Mouse (Mus musculus): ENCODE measurements around the gene Ushbp1. TPM values are rescaled to one million over a fixed set of nuclear protein-coding genes. Genes with fewer than 3 reads are reported as not detected.
"Not testable (repeated sequence)": the region's sequence is repeated elsewhere in the genome, so short reads cannot be mapped to it uniquely, and the experiment has no call there.

Gene Ushbp1
- polyA plus RNA-seq, 1 experiment from 2014 or later: 8.6 TPM

DNA sequence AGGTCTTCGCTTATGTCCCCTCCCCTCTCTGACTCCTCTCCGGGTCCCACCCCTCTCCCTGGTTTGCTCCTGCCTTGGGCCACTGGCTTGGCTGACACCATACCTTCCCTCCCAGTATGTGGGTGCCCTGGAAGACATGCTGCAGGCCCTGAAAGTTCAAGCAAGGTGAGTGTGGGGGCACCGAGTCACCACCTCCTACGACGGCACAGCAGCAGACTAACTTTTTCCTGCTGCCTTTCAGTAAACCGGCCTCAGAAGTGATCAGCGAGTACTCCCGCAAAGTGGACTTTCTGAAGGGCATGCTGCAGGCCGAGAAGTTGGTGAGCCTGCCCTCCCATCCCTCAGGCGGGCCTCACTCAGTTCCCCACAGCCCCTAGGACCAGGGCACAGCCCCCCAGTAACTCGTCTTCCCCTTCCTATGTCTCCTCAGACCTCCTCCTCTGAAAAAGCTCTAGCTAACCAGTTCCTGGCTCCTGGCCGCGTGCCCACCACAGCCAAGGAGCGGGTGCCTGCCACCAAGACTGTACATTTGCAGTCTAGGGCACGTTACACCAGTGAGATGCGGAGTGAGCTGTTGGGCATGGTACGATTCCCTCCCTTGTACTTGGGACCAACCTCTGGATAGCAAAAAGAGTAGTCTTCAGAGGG, 27.9 kb downstream of the Ushbp1 start:
- H3K9me3 ChIP-seq: no peaks in the 10 kb centered on the region
- H3K9ac ChIP-seq: peak overlapping the region; percentile 74
- peak; percentile 76 for ATAC-seq (ENCODE audit: insufficient number of reproducible peaks, insufficient read depth, low FRiP score, low TSS enrichment)
- peaks cover 11% of the 10 kb centered on the region for H3K4me1 ChIP-seq
- H3K27ac ChIP-seq: peak overlapping the region; percentile 89
- WGBS: 45% methylated on average over 17 of the region's 17 CpGs
- peak overlapping the region; percentile 79 for H3K4me2 ChIP-seq (replicated peaks)
- H3K36me3 ChIP-seq: peaks cover 9% of the 10 kb centered on the region
- H3K27me3 ChIP-seq: no peaks in the 10 kb centered on the region
- peak overlapping the region; percentile 60 for H3K4me3 ChIP-seq

DNA sequence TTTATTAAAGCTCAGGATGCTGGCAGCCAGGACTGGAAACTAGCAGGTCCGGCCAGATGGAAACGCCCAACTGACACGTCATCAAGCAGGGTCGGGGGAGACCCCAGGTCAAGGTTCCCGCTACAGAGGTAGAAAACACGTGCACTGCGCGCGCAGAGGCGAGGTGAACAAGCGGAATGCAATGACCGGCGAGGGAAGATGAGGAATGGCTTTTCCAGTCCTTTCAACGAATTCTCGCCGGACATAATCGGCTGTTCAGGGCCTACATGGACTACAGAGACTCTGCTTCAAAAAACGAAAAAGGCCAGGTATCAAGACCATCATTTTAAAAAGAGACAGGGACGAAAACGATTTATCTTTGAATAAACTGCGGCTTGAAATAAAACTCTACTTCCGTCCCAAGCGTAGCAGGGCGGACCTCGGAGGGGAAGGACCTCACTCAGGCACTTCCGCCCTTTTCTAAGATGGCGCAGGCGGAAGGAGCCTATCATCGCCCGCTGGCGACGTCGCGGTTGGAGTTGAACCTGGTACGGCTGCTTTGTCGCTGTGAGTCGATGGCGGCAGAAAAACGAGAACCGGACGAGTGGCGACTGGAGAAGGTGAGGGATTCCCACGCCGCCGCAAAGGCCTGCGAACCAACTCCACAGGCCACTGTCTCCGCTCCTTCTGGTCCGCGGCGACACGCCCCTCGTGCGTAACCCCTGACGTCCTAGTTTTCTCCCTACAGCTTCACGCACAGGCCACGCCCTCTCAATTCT, 28.7 kb downstream of the Ushbp1 start, which contains the start of gene Use1:
Gene Use1, plus strand, starts transcription at position 78 of the 758 bp plus-strand sequence.
- H3K27ac ChIP-seq: peak within 1 kb of the TSS; percentile 89
- WGBS: under 1% methylated on average over 56 of the region's 56 CpGs
- no peaks in the 10 kb centered on the region for H3K27me3 ChIP-seq
- H3K4me3 ChIP-seq: peak within 1 kb of the TSS; percentile 60
- H3K36me3 ChIP-seq: peaks cover 9% of the 10 kb centered on the region
- no peaks in the 10 kb centered on the region for H3K9me3 ChIP-seq
- peak within 1 kb of the TSS; percentile 79 for H3K4me2 ChIP-seq (replicated peaks)
- peak; percentile 76 for ATAC-seq (ENCODE audit: insufficient number of reproducible peaks, insufficient read depth, low FRiP score, low TSS enrichment)
- peak within 1 kb of the TSS; percentile 74 for H3K9ac ChIP-seq
- peaks cover 11% of the 10 kb centered on the region for H3K4me1 ChIP-seq

DNA sequence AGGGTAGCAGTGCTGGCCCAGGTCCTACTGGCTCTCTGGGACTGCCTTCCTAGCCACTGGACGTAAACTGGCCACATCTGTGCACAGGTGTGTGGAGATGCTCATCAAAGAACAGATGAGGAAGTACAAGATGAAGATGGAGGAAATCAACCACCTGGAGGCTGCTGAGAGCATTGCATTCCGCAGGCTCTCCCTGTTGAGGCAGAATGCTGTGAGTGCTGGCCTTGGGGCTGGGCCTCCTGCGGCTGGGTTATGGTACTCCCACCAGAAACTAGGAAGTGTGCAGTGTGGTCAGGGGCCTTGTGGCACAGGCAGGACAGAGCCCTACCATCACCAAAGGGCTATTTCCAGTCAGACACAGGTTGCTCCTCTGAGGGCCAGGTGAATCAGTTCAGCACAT, 37.6 kb downstream of the Ushbp1 start:
- H3K9ac ChIP-seq: no peak overlapping the region
- H3K4me2 ChIP-seq (replicated peaks): no peak overlapping the region
- WGBS: 89% methylated on average over 3 of the region's 3 CpGs
- no peaks in the 10 kb centered on the region for H3K27me3 ChIP-seq
- ATAC-seq (ENCODE audit: insufficient number of reproducible peaks, insufficient read depth, low FRiP score, low TSS enrichment): no peak
- no peak overlapping the region for H3K27ac ChIP-seq
- H3K9me3 ChIP-seq: no peaks in the 10 kb centered on the region
- H3K4me1 ChIP-seq: no peaks in the 10 kb centered on the region
- no peak overlapping the region for H3K4me3 ChIP-seq
- H3K36me3 ChIP-seq: peaks cover 74% of the 10 kb centered on the region

DNA sequence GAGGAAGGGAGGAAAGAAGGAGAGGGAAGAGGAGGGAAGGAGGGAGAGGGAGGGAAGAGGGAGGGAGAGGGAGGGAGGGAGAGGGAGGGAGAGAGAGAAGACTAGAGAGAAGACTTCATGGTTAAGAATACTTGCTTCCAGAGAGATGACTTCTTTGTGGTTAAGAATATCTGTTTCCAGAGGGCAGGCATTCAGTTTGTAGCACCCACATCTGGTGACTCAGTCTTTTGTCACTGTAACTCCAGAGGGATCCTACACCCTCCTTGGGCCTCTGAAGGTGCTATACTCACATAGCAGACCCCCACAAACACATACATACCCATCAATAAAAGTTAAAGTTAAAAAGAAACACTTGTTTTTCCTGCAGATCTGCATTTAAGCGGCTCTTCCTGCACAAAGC, 44.1 kb downstream of the Ushbp1 start:
- Histone ChIP-seq H3K4me1 (no peaks in the 10 kb centered on the region), H3K9ac (no peak overlapping the region), H3K9me3 (no peaks in the 10 kb centered on the region), H3K36me3 (peaks cover 97% of the 10 kb centered on the region), H3K27me3 (no peaks in the 10 kb centered on the region), H3K27ac (no peak overlapping the region), H3K4me3 (no peak overlapping the region), H3K4me2 (replicated peaks) (no peak overlapping the region)
- WGBS: 93% methylated on average over 1 of the region's 1 CpGs
- ATAC-seq (ENCODE audit: insufficient number of reproducible peaks, insufficient read depth, low FRiP score, low TSS enrichment): no peak

DNA sequence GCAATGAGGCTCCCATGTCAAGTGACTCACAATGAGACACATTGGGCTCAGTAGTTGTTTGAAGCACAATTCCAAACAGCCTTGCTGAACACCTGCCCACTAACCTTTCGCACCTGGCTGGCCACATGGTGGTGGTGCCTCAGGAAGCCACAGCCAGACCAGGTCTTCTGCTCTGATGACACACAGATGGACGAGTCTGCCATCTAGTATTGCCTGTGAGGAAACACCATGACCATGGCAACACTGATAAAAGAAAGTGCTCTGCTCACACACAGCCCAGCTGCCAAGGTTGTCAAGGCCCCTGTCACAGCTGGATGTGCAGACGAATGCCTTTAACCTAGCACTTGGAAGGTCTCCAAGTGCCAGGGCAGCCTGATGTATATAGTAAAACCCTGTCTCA, 44.5 kb downstream of the Ushbp1 start:
- no peaks in the 10 kb centered on the region for H3K9me3 ChIP-seq
- no peak overlapping the region for H3K4me3 ChIP-seq
- WGBS: 77% methylated on average over 3 of the region's 3 CpGs
- ATAC-seq (ENCODE audit: insufficient number of reproducible peaks, insufficient read depth, low FRiP score, low TSS enrichment): no peak
- H3K4me2 ChIP-seq (replicated peaks): no peak overlapping the region
- H3K27me3 ChIP-seq: no peaks in the 10 kb centered on the region
- H3K36me3 ChIP-seq: peaks cover 97% of the 10 kb centered on the region
- no peak overlapping the region for H3K27ac ChIP-seq
- H3K4me1 ChIP-seq: no peaks in the 10 kb centered on the region
- no peak overlapping the region for H3K9ac ChIP-seq

DNA sequence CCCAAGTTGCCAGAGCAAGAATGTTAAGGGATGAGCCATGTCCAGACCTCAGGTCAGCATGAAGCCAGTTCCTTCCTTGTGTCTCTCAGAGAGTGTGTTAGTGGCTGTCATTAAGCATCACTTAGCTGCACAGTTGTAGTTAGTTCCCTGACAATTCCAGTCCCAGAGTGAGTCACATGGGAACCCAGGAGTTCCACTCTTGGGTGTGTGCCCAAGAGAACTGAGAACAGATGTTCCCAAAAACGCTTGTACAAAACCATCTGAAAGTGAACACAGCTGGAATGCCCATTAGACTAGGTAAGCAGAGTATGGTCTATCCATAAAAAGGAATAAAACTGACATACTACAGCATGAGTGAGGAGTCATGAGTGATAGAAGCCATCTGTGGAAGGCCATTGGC, 49.0 kb downstream of the Ushbp1 start:
- Histone ChIP-seq H3K4me2 (replicated peaks) (no peak overlapping the region), H3K36me3 (peaks cover 87% of the 10 kb centered on the region), H3K9me3 (no peaks in the 10 kb centered on the region), H3K4me1 (no peaks in the 10 kb centered on the region), H3K9ac (no peak overlapping the region), H3K27ac (no peak overlapping the region), H3K27me3 (no peaks in the 10 kb centered on the region), H3K4me3 (no peak overlapping the region)
- WGBS: 67% methylated on average over 1 of the region's 1 CpGs
- ATAC-seq (ENCODE audit: insufficient number of reproducible peaks, insufficient read depth, low FRiP score, low TSS enrichment): no peak

DNA sequence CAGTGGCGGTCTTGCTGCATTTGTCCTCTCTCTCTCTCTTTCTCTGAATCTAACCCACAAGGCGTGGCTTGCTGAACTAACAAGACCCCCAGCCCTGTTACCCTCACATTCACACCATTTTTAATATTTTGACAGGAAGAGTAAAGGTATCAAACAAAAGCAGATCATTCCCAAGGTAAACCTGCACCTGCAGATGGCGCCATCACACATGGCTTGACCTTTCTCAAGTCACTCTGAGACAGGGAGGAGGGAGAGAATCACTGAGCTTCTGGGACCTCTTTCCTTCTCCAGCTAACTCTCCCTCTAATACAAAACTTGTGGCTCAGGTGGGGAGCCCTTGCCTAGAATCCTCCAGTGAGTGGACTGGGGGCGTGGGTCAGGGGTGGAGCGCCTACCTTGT, 55.0 kb downstream of the Ushbp1 start:
- no peak for ATAC-seq (ENCODE audit: insufficient number of reproducible peaks, insufficient read depth, low FRiP score, low TSS enrichment)
- no peak overlapping the region for H3K4me2 ChIP-seq (replicated peaks)
- no peak overlapping the region for H3K27ac ChIP-seq
- no peak overlapping the region for H3K9ac ChIP-seq
- peaks cover 57% of the 10 kb centered on the region for H3K36me3 ChIP-seq
- H3K27me3 ChIP-seq: no peaks in the 10 kb centered on the region
- H3K4me1 ChIP-seq: no peaks in the 10 kb centered on the region
- H3K4me3 ChIP-seq: no peak overlapping the region
- WGBS: 76% methylated on average over 5 of the region's 5 CpGs
- no peaks in the 10 kb centered on the region for H3K9me3 ChIP-seq

DNA sequence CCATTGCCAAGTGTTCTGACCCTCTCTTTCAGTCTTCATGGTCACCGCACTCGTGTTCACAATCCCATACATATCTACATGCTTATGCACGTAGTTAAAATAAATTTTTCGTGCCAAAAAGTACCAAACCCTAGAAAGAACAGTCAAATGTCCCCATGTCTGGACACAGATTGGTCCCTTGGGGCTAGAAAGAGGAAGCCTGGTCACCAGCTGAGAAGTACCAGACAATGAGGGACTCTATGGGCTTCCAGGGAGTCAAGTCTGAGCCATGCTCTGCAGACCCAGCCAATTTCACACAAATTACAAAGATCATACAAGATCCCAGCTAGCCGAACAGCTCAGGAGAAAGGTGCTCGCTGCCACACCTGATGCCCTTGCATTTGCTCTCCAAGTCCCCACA, 57.8 kb downstream of the Ushbp1 start:
- H3K4me3 ChIP-seq, H3K27ac ChIP-seq: not testable (repeated sequence)
- peaks cover 46% of the 10 kb centered on the region for H3K36me3 ChIP-seq

More for the DNA sequence above, 57.8 kb downstream of the Ushbp1 start:
- not testable (repeated sequence) for H3K4me2 ChIP-seq (replicated peaks); H3K27me3 ChIP-seq; H3K9me3 ChIP-seq; H3K4me1 ChIP-seq; ATAC-seq (ENCODE audit: insufficient number of reproducible peaks, insufficient read depth, low FRiP score, low TSS enrichment); H3K9ac ChIP-seq
- 87% methylated on average over 6 of the region's 6 CpGs for WGBS

Other genes with a start within 250 kb of the Ushbp1 start
- gene Myo9b, start 123.1 kb downstream of the Ushbp1 start, polyA plus RNA-seq (2016; fragmentation: Nextera tagmentation; extraction: Ambion mirVana): 32.8 and 34.0 TPM in 2 replicates
- 54.6 and 60.4 TPM in 2 replicates for gene Haus8, start 122.9 kb downstream of the Ushbp1 start, polyA plus RNA-seq (2016; fragmentation: Nextera tagmentation; extraction: Ambion mirVana)
- gene Use1, start 29.0 kb downstream of the Ushbp1 start, polyA plus RNA-seq (2016; fragmentation: Nextera tagmentation; extraction: Ambion mirVana): 85.4 and 89.2 TPM in 2 replicates
- 5.4 and 5.6 TPM in 2 replicates for gene Ocel1, start 24.5 kb downstream of the Ushbp1 start, polyA plus RNA-seq (2016; fragmentation: Nextera tagmentation; extraction: Ambion mirVana)
- gene Nr2f6, start 13.8 kb downstream of the Ushbp1 start, polyA plus RNA-seq (2016; fragmentation: Nextera tagmentation; extraction: Ambion mirVana): 71.0 and 72.7 TPM in 2 replicates
- gene Babam1, start 1.1 kb upstream of the Ushbp1 start, polyA plus RNA-seq (2016; fragmentation: Nextera tagmentation; extraction: Ambion mirVana): 99.6 and 103 TPM in 2 replicates
- gene Ankle1, start 10.2 kb upstream of the Ushbp1 start, polyA plus RNA-seq (2016; fragmentation: Nextera tagmentation; extraction: Ambion mirVana): 40.5 and 42.7 TPM in 2 replicates
- 89.4 and 92.7 TPM in 2 replicates for gene Abhd8, start 67.9 kb upstream of the Ushbp1 start, polyA plus RNA-seq (2016; fragmentation: Nextera tagmentation; extraction: Ambion mirVana)
- gene Mrpl34, start 69.2 kb upstream of the Ushbp1 start, polyA plus RNA-seq (2016; fragmentation: Nextera tagmentation; extraction: Ambion mirVana): 169 TPM in 2 replicates
- gene Dda1, start 73.4 kb upstream of the Ushbp1 start, polyA plus RNA-seq (2016; fragmentation: Nextera tagmentation; extraction: Ambion mirVana): 108 and 117 TPM in 2 replicates
- gene Ano8, start 90.2 kb upstream of the Ushbp1 start, polyA plus RNA-seq (2016; fragmentation: Nextera tagmentation; extraction: Ambion mirVana): 9.6 and 10.7 TPM in 2 replicates
- gene Gtpbp3, start 92.3 kb upstream of the Ushbp1 start, polyA plus RNA-seq (2016; fragmentation: Nextera tagmentation; extraction: Ambion mirVana): 23.0 and 25.0 TPM in 2 replicates
- gene Plvap, start 116.0 kb upstream of the Ushbp1 start, polyA plus RNA-seq (2016; fragmentation: Nextera tagmentation; extraction: Ambion mirVana): 62.2 and 64.4 TPM in 2 replicates
- 0.48 and 0.49 TPM in 2 replicates for gene Ccdc194, start 129.9 kb upstream of the Ushbp1 start, polyA plus RNA-seq (2016; fragmentation: Nextera tagmentation; extraction: Ambion mirVana)
- gene Bst2, start 141.7 kb upstream of the Ushbp1 start, polyA plus RNA-seq (2016; fragmentation: Nextera tagmentation; extraction: Ambion mirVana): 11.2 and 12.8 TPM in 2 replicates
- 69.0 and 72.6 TPM in 2 replicates for gene Mvb12a, start 147.1 kb upstream of the Ushbp1 start, polyA plus RNA-seq (2016; fragmentation: Nextera tagmentation; extraction: Ambion mirVana)
- 0.23 and 1.1 TPM in 2 replicates for gene Tmem221, start 163.1 kb upstream of the Ushbp1 start, polyA plus RNA-seq (2016; fragmentation: Nextera tagmentation; extraction: Ambion mirVana)
- gene Nxnl1, start 170.8 kb upstream of the Ushbp1 start, polyA plus RNA-seq (2016; fragmentation: Nextera tagmentation; extraction: Ambion mirVana): not detected in 2 replicates
- gene Slc27a1, start 173.1 kb upstream of the Ushbp1 start, polyA plus RNA-seq (2016; fragmentation: Nextera tagmentation; extraction: Ambion mirVana): 48.4 and 48.6 TPM in 2 replicates
- gene Pgls, start 196.4 kb upstream of the Ushbp1 start, polyA plus RNA-seq (2016; fragmentation: Nextera tagmentation; extraction: Ambion mirVana): 230 and 236 TPM in 2 replicates
- 4.5 and 6.2 TPM in 2 replicates for gene Fam129c, start 201.8 kb upstream of the Ushbp1 start, polyA plus RNA-seq (2016; fragmentation: Nextera tagmentation; extraction: Ambion mirVana)
- gene Colgalt1, start 215.2 kb upstream of the Ushbp1 start, polyA plus RNA-seq (2016; fragmentation: Nextera tagmentation; extraction: Ambion mirVana): 72.7 and 72.8 TPM in 2 replicates

Data from embryonic facial prominence, embryonic 12.5 days (tissue).